Mouse (Mus musculus): ENCODE measurements around the gene Mllt1. TPM values are rescaled to one million over a fixed set of nuclear protein-coding genes. Genes with fewer than 3 reads are reported as not detected.

Gene Mllt1
- polyA plus RNA-seq, 1 experiment: 9.9 TPM

- H3K4me3 ChIP-seq (ENCODE audit: insufficient read depth, low read depth, low read length): no peak overlapping the region
- no peaks in the 10 kb centered on the region for H3K4me1 ChIP-seq (ENCODE audit: control insufficient read depth, insufficient read depth, insufficient read length, low read length)
- no peak overlapping the region for H3K27ac ChIP-seq (replicated peaks; ENCODE audit: low read depth, low read length)
Measured at GRCm38 (mm10) chr17:56958667-56959066, 23.5 kb upstream of the Mllt1 start.

DNA sequence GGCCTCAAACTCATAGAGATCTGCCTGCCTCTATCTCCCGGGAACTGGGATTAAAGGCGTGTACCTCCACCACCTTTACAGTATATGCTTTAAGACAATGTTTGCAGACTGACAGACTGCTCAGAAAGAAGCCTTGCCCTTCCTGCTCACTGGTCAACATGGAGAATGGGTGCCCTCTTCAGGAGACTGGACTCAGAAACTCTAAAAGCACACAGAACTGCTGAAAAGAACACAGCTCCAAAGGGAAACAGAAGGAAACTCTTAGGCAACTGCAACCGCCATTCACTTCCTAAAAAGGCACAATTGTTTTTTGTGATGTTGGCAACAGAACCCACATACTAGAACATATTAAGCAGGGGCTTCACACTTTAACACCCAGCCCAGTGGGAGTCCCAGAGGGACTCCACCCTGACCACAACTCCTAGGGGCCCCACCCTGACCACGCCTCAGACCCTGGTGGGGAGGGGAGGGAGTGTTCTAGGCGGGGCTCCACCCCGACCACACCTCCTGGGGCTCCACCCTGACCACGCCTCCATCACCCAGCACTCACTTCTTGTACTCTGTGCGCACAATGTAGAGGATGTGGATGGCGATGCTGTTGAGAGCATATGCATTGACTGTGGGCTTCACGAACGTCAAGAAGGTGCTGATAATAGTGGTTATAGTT lies 22.7 kb upstream of the Mllt1 start:
- no peaks in the 10 kb centered on the region for H3K4me1 ChIP-seq (ENCODE audit: control insufficient read depth, insufficient read depth, insufficient read length, low read length)
- H3K4me3 ChIP-seq (ENCODE audit: insufficient read depth, low read depth, low read length): no peak overlapping the region

DNA sequence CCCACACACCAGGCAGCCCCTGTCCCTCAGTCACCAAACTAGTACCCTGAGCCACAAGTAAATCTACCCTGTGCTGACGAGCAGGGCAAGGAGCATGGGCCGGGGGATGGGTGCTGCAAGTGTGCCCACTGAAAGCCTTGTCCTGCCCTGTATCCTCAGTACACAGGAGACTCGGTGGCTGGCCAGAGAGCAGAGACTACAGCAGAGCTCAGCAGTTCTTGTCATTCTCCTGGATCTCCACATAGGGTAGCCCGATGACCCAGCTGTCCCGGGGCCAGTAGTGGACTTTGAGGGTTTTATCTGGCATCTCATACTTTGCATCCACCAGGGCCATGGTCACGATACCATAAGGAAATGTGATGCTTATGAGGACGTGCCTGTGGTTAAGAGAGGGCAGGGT lies 19.7 kb upstream of the Mllt1 start:
- Histone ChIP-seq H3K4me3 (ENCODE audit: insufficient read depth, low read depth, low read length) (no peak overlapping the region), H3K4me1 (ENCODE audit: control insufficient read depth, insufficient read depth, insufficient read length, low read length) (no peaks in the 10 kb centered on the region), H3K27ac (replicated peaks; ENCODE audit: low read depth, low read length) (no peak overlapping the region)

More for the DNA sequence above, 22.7 kb upstream of the Mllt1 start:
- no peak overlapping the region for H3K27ac ChIP-seq (replicated peaks; ENCODE audit: low read depth, low read length)

- Histone ChIP-seq H3K27ac (replicated peaks; ENCODE audit: low read depth, low read length) (no peak overlapping the region), H3K4me3 (ENCODE audit: insufficient read depth, low read depth, low read length) (no peak overlapping the region), H3K4me1 (ENCODE audit: control insufficient read depth, insufficient read depth, insufficient read length, low read length) (no peaks in the 10 kb centered on the region)
Measured at GRCm38 (mm10) chr17:56952639-56953038, 17.4 kb upstream of the Mllt1 start.

DNA sequence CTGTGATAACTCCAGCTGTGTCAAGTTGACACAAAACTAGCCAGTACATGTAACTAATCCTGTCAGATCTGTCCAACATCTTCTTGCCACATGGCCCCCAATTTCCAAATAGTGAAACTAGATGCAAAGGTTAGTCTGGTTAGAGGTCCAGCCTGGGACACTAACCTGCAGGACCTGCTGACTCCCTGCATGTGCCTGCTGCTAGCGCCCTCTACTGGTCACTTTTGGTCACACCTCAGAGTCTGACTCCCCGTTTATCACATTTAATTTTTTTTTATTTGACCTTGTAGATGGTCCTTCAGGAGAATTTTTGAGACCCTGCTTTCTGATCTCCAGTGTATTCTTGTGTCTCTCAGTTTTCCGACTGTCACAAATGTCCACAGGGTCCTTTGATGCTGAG lies 15.7 kb upstream of the Mllt1 start:
- Histone ChIP-seq H3K27ac (replicated peaks; ENCODE audit: low read depth, low read length) (no peak overlapping the region), H3K4me1 (ENCODE audit: control insufficient read depth, insufficient read depth, insufficient read length, low read length) (no peaks in the 10 kb centered on the region), H3K4me3 (ENCODE audit: insufficient read depth, low read depth, low read length) (no peak overlapping the region)

DNA sequence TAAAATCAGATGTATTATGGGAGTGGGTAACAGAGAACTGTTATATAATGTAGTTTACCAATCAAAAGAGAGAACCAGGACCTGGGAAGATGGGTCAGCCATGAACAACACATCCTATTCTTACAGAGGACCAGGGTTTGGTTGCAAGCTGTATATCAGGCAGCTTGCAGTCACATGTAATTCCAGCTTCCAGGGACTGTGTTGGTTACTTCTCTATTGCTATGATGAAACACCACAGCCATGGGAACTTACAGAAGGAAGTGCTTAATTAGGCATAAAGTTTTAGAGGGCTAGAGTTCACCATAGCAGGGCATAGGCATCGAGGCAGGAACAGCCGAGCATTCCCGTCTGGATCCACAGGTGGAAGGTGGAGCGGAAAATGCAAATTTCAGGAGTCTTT lies 3.5 kb upstream of the Mllt1 start:
- no peak overlapping the region for H3K27ac ChIP-seq (replicated peaks; ENCODE audit: low read depth, low read length)
- peaks cover 7% of the 10 kb centered on the region; the same call in 1 of the 2 replicates for H3K4me1 ChIP-seq (ENCODE audit: control insufficient read depth, insufficient read depth, insufficient read length, low read length)
- H3K4me3 ChIP-seq (ENCODE audit: insufficient read depth, low read depth, low read length): no peak overlapping the region

- Histone ChIP-seq H3K4me1 (ENCODE audit: control insufficient read depth, insufficient read depth, insufficient read length, low read length) (peaks cover 7% of the 10 kb centered on the region; the same call in 1 of the 2 replicates), H3K4me3 (ENCODE audit: insufficient read depth, low read depth, low read length) (no peak overlapping the region), H3K27ac (replicated peaks; ENCODE audit: low read depth, low read length) (no peak overlapping the region)
Measured at GRCm38 (mm10) chr17:56936731-56937130, 1.5 kb upstream of the Mllt1 start.

GRCm38 (mm10) chr17:56934545-56935330 lies 477 bp downstream of the Mllt1 start:
- Histone ChIP-seq H3K4me1 (ENCODE audit: control insufficient read depth, insufficient read depth, insufficient read length, low read length) (peaks cover 7% of the 10 kb centered on the region; the same call in 1 of the 2 replicates), H3K27ac (replicated peaks; ENCODE audit: low read depth, low read length) (no peak overlapping the region), H3K4me3 (ENCODE audit: insufficient read depth, low read depth, low read length) (peak overlapping the region; percentile 87)

DNA sequence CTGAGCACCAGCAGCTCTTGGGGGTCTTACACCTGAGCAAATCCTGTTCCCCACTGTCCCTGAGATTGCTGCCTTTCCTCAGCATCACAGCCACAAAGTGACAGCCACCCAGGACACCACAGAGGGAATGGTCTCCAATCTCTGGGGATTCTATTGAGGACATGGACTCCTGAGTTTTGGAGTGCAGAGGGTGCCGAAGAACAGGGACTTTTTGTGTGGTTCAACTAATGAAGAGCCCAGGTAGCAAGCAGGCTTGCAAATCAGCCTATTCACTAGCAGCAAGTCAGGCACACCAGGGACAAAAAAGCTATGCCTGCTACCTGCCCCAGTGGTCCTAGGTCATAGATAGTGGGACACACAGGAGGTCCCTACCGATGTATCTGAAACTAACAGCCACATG lies 1.8 kb downstream of the Mllt1 start:
- Histone ChIP-seq H3K4me3 (ENCODE audit: insufficient read depth, low read depth, low read length) (no peak overlapping the region), H3K4me1 (ENCODE audit: control insufficient read depth, insufficient read depth, insufficient read length, low read length) (peaks cover 7% of the 10 kb centered on the region; the same call in 1 of the 2 replicates), H3K27ac (replicated peaks; ENCODE audit: low read depth, low read length) (no peak overlapping the region)

GRCm38 (mm10) chr17:56930026-56930425 lies 5.2 kb downstream of the Mllt1 start:
- H3K4me1 ChIP-seq (ENCODE audit: control insufficient read depth, insufficient read depth, insufficient read length, low read length): peaks cover 7% of the 10 kb centered on the region; the same call in 1 of the 2 replicates
- H3K27ac ChIP-seq (replicated peaks; ENCODE audit: low read depth, low read length): no peak overlapping the region
- H3K4me3 ChIP-seq (ENCODE audit: insufficient read depth, low read depth, low read length): no peak overlapping the region

DNA sequence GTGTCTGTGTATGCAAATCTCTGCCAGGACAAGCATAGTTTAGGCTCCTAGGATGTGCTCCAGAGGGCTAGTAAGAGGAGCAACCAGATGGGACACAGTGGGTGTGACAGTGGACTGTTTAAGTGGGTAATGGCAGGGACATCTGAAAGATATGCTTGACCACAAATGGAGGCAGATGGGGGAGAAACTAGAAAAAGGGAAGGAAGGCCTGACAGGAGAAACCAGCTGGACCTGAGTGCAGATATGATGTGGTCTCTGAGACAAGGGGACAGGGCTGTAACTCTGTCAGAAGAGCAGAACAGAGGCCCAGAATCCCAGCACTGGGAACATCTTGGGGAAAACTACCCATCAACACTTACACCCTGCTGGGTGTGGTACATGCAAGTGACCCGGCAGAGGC lies 5.7 kb downstream of the Mllt1 start:
- Histone ChIP-seq H3K4me1 (ENCODE audit: control insufficient read depth, insufficient read depth, insufficient read length, low read length) (peaks cover 4% of the 10 kb centered on the region; the same call in 1 of the 2 replicates), H3K4me3 (ENCODE audit: insufficient read depth, low read depth, low read length) (no peak overlapping the region), H3K27ac (replicated peaks; ENCODE audit: low read depth, low read length) (no peak overlapping the region)

DNA sequence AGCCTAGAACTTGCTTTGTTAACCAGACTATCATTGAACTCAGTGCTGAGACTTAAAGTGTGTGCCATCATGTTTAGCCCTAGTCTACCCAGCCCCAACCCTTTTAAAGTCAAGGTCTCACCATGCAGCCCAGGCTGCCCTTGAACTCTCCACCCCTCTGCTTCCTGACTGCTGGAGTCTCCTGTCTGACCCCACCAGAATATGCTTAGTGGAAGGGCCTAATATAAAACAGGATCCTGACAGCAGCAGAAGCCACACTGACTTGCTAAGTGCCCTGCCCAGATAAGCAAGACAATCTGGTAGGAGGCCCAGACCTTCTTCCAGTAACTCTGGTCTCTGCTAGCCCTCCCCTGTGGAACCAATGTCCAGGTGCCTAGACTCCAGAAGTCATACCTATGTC lies 6.1 kb downstream of the Mllt1 start:
- Histone ChIP-seq H3K27ac (replicated peaks; ENCODE audit: low read depth, low read length) (no peak overlapping the region), H3K4me1 (ENCODE audit: control insufficient read depth, insufficient read depth, insufficient read length, low read length) (no peaks in the 10 kb centered on the region), H3K4me3 (ENCODE audit: insufficient read depth, low read depth, low read length) (no peak overlapping the region)

GRCm38 (mm10) chr17:56925998-56926397 lies 9.2 kb downstream of the Mllt1 start:
- no peak overlapping the region for H3K4me3 ChIP-seq (ENCODE audit: insufficient read depth, low read depth, low read length)
- H3K27ac ChIP-seq (replicated peaks; ENCODE audit: low read depth, low read length): no peak overlapping the region
- H3K4me1 ChIP-seq (ENCODE audit: control insufficient read depth, insufficient read depth, insufficient read length, low read length): no peaks in the 10 kb centered on the region

- Histone ChIP-seq H3K4me1 (ENCODE audit: control insufficient read depth, insufficient read depth, insufficient read length, low read length) (no peaks in the 10 kb centered on the region), H3K27ac (replicated peaks; ENCODE audit: low read depth, low read length) (no peak overlapping the region), H3K4me3 (ENCODE audit: insufficient read depth, low read depth, low read length) (no peak overlapping the region)
Measured at GRCm38 (mm10) chr17:56919725-56920124, 15.5 kb downstream of the Mllt1 start.

- H3K4me1 ChIP-seq (ENCODE audit: control insufficient read depth, insufficient read depth, insufficient read length, low read length): peaks cover 2% of the 10 kb centered on the region; the same call in 1 of the 2 replicates
- H3K4me3 ChIP-seq (ENCODE audit: insufficient read depth, low read depth, low read length): no peak overlapping the region
- H3K27ac ChIP-seq (replicated peaks; ENCODE audit: low read depth, low read length): no peak overlapping the region
Measured at GRCm38 (mm10) chr17:56917166-56917565, 18.0 kb downstream of the Mllt1 start.

GRCm38 (mm10) chr17:56913444-56913843 lies 21.8 kb downstream of the Mllt1 start:
- H3K4me3 ChIP-seq (ENCODE audit: insufficient read depth, low read depth, low read length): no peak overlapping the region
- peaks cover 2% of the 10 kb centered on the region; the same call in 1 of the 2 replicates for H3K4me1 ChIP-seq (ENCODE audit: control insufficient read depth, insufficient read depth, insufficient read length, low read length)
- no peak overlapping the region for H3K27ac ChIP-seq (replicated peaks; ENCODE audit: low read depth, low read length)

Data from brown adipose tissue, adult 24 weeks (tissue).